Mouse (Mus musculus): ENCODE data around the gene Ercc6l.
A peak's percentile ranks its signal among the peaks of the same experiment; 100 is the strongest.

The Ercc6l gene

GRCm38 (mm10) chrX:102156618-102157422, at the start of gene Ercc6l:
Gene Ercc6l, minus strand, starts transcription at chrX:102157091.
- peak; percentile 91 for DNase-seq (ENCODE audit: extremely low read depth, low read depth)

- no peak for DNase-seq (ENCODE audit: extremely low read depth, low read depth)
These were observed 33.9 kb upstream of the Ercc6l start for GRCm38 (mm10) chrX:102190840-102191239.

GRCm38 (mm10) chrX:102189581-102189980, 32.7 kb upstream of the Ercc6l start:
- DNase-seq (ENCODE audit: extremely low read depth, low read depth), result no peak

GRCm38 (mm10) chrX:102188712-102189497, 32.0 kb upstream of the Ercc6l start, which contains the start of gene Rps4x:
Gene Rps4x, minus strand, starts transcription at chrX:102189394.
- peak; percentile 60 for DNase-seq (ENCODE audit: extremely low read depth, low read depth)

GRCm38 (mm10) chrX:102187023-102187699, 30.3 kb upstream of the Ercc6l start:
- no peak for DNase-seq (ENCODE audit: extremely low read depth, low read depth)

- no peak for DNase-seq (ENCODE audit: extremely low read depth, low read depth)
These were observed 25.7 kb upstream of the Ercc6l start for GRCm38 (mm10) chrX:102182575-102182974.

- no peak for DNase-seq (ENCODE audit: extremely low read depth, low read depth)
These were observed 18.8 kb upstream of the Ercc6l start for GRCm38 (mm10) chrX:102175538-102176287.

GRCm38 (mm10) chrX:102170900-102171299, 14.0 kb upstream of the Ercc6l start:
- DNase-seq (ENCODE audit: extremely low read depth, low read depth), result no peak

- DNase-seq (ENCODE audit: extremely low read depth, low read depth), result no peak
These were observed 13.2 kb upstream of the Ercc6l start for GRCm38 (mm10) chrX:102170135-102170534.

- no peak for DNase-seq (ENCODE audit: extremely low read depth, low read depth)
These were observed 12.8 kb upstream of the Ercc6l start for GRCm38 (mm10) chrX:102169724-102170123.

GRCm38 (mm10) chrX:102166986-102167385, 10.1 kb upstream of the Ercc6l start:
- no peak for DNase-seq (ENCODE audit: extremely low read depth, low read depth)

GRCm38 (mm10) chrX:102166521-102166920, 9.6 kb upstream of the Ercc6l start:
- DNase-seq (ENCODE audit: extremely low read depth, low read depth), result no peak

GRCm38 (mm10) chrX:102163529-102163928, 6.6 kb upstream of the Ercc6l start:
- DNase-seq (ENCODE audit: extremely low read depth, low read depth), result no peak

GRCm38 (mm10) chrX:102163096-102163495, 6.2 kb upstream of the Ercc6l start:
- no peak for DNase-seq (ENCODE audit: extremely low read depth, low read depth)

GRCm38 (mm10) chrX:102160528-102160927, 3.6 kb upstream of the Ercc6l start:
- peak; percentile 62 for DNase-seq (ENCODE audit: extremely low read depth, low read depth)

GRCm38 (mm10) chrX:102159778-102160177, 2.9 kb upstream of the Ercc6l start:
- DNase-seq (ENCODE audit: extremely low read depth, low read depth), result no peak

GRCm38 (mm10) chrX:102157423-102157791, 516 bp upstream of the Ercc6l start:
- no peak for DNase-seq (ENCODE audit: extremely low read depth, low read depth)

GRCm38 (mm10) chrX:102141157-102141556, 15.7 kb downstream of the Ercc6l start:
- no peak for DNase-seq (ENCODE audit: extremely low read depth, low read depth)

GRCm38 (mm10) chrX:102121321-102121720, 35.6 kb downstream of the Ercc6l start:
- DNase-seq (ENCODE audit: extremely low read depth, low read depth), result no peak

- DNase-seq (ENCODE audit: extremely low read depth, low read depth), result peak; percentile 100
These were observed 37.6 kb downstream of the Ercc6l start, which contains the start of gene Pin4 for GRCm38 (mm10) chrX:102119042-102119864. Gene Pin4, plus strand, starts transcription at chrX:102119447.

Measured in MEL-GATA-1-ER (cell line).